In the genomic region with DNA sequence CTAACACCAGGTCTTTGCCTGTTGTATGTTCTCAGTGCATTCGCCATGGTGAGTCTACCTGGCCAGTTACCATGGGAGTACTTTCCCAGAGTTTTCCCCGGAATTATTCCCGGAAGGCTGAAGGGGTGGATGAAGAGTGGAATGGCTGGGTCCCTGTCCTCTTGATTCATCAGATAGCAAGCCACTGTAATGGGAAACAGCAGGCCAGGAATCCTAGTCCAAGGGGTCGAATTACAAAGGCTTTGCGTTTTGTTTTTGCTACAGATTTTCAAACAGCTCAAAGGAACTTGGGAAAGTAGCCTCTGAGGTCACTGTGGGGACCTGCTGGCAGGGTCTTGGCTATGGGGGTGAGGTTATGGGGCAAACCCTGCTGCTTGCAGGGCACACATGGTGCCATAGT, we compare ENCODE assay signal across 28 mouse cellular contexts. TPM values are rescaled to one million over a fixed set of nuclear protein-coding genes. Genes with fewer than 3 reads are reported as not detected.
DNase-seq lines count a peak whose midpoint lies in the region; TF ChIP-seq lines count a peak whose summit lies in the region.
"Had no signal": no experiment of that assay in that cellular context is flagged by ENCODE, and none has a peak within 500 bp of the region (broad histone marks: within the 10 kb centered on the region; RNA-seq: fewer than 3 reads in every experiment).

No protein-coding gene starts in this region.

- peak overlapping the region; percentile 42; the same call in 1 of the 2 replicates for H3K27ac ChIP-seq in heart, embryonic 10.5 days
- no peak overlapping the region for H3K27ac ChIP-seq in heart, adult 2 months
- H3K27ac ChIP-seq in limb, embryonic 10.5 days: 0 out of 2 replicates have a peak overlapping the region, but pooled peaks have one; percentile 32
- H3K27ac ChIP-seq: gastrocnemius, adult 2 months; heart, embryonic 13.5 days; left cerebral cortex, adult 2 months; liver, embryonic 12.5 days; midbrain, embryonic 13.5 days; stomach, embryonic 15.5 days had no signal

- no peaks in the 10 kb centered on the region for H3K79me2 ChIP-seq in heart, adult 2 months (replicated peaks; ENCODE audit: control insufficient read depth, insufficient read depth, low read length)

- TF ChIP-seq CTCF in heart, adult 2 months (IDR thresholded peaks at IDR 0.05): no peak

- no peak overlapping the region for H3K9ac ChIP-seq in heart, adult 2 months (ENCODE audit: low read depth, low read length)
- H3K9ac ChIP-seq: heart, embryonic 13.5 days; liver, embryonic 12.5 days; liver, postnatal 0 days; midbrain, embryonic 13.5 days; stomach, embryonic 15.5 days had no signal

- H3K4me3 ChIP-seq in heart, embryonic 10.5 days: no peak overlapping the region
- H3K4me3 ChIP-seq in heart, adult 2 months: no peak overlapping the region
- no peak overlapping the region for H3K4me3 ChIP-seq in limb, embryonic 10.5 days
- H3K4me3 ChIP-seq: gastrocnemius, adult 2 months; heart, embryonic 13.5 days; left cerebral cortex, adult 2 months; liver, embryonic 12.5 days; megakaryocyte, embryonic 14.5 days; midbrain, embryonic 13.5 days; stomach, embryonic 15.5 days had no signal

- DNase-seq in heart, embryonic 10.5 days (ENCODE audit: low spot score): no peak
- DNase-seq in heart, adult 2 months: no peak
- DNase-seq in 3T3-L1 (ENCODE audit: low read depth, low spot score): peak; percentile 67
- peak; percentile 64 for DNase-seq in embryo, embryonic 11 days
- peak; percentile 40 for DNase-seq in limb, embryonic 10.5 days (ENCODE audit: low spot score)
- no peak for DNase-seq in urinary bladder, postnatal 14 days (ENCODE audit: low spot score)
- no peak for DNase-seq in cerebellum, postnatal 25 days
- DNase-seq: adrenal gland, postnatal 25 days; cerebellum, adult 18-20 months; cerebellum, postnatal 14 days; gastrocnemius, adult 2 months; gastrocnemius, postnatal 36 days; heart, adult 18-20 months; heart, postnatal 10 days; kidney, adult 11 months; kidney, postnatal 25 days; liver, postnatal 0 days; lung, postnatal 4 days; right cerebral cortex, postnatal 25 days; thymus, postnatal 14 days had no signal

- TF ChIP-seq EP300 in heart, adult 2 months (IDR thresholded peaks at IDR 0.05; ENCODE audit: insufficient read depth, low read depth, low read length): no peak

- peaks cover 15% of the 10 kb centered on the region; the same call in 1 of the 2 replicates for H3K4me1 ChIP-seq in heart, embryonic 10.5 days
- H3K4me1 ChIP-seq in heart, adult 2 months (ENCODE audit: control insufficient read depth, insufficient read depth, low read length): peaks cover 2% of the 10 kb centered on the region; the same call in 1 of the 2 replicates
- peaks cover 23% of the 10 kb centered on the region for H3K4me1 ChIP-seq in limb, embryonic 10.5 days
- H3K4me1 ChIP-seq: midbrain, embryonic 13.5 days; stomach, embryonic 15.5 days had no signal

- H3K27me3 ChIP-seq in heart, embryonic 10.5 days (ENCODE audit: insufficient read depth, poor library complexity, severe bottlenecking): peaks cover 46% of the 10 kb centered on the region
- no peaks in the 10 kb centered on the region for H3K27me3 ChIP-seq in heart, adult 2 months (ENCODE audit: control insufficient read depth, insufficient read depth, low read length)
- no peaks in the 10 kb centered on the region for H3K27me3 ChIP-seq in limb, embryonic 10.5 days (ENCODE audit: low read depth, poor library complexity, severe bottlenecking)
- H3K27me3 ChIP-seq: liver, embryonic 12.5 days; midbrain, embryonic 13.5 days; stomach, embryonic 15.5 days had no signal

- intact Hi-C loops in heart, adult 2 months (cut with DNase I): no loop called here

- peaks cover 2% of the 10 kb centered on the region; the same call in 1 of the 2 replicates for H3K36me3 ChIP-seq in heart, embryonic 10.5 days
- no peaks in the 10 kb centered on the region for H3K36me3 ChIP-seq in heart, adult 2 months (ENCODE audit: control insufficient read depth, insufficient read depth, low read length)
- H3K36me3 ChIP-seq in limb, embryonic 10.5 days: peaks cover 4% of the 10 kb centered on the region; the same call in 1 of the 2 replicates
- H3K36me3 ChIP-seq: liver, embryonic 12.5 days; stomach, embryonic 15.5 days had no signal

- WGBS in heart, embryonic 10.5 days: 43% methylated on average over 5 of the region's 5 CpGs
- WGBS in heart, adult 2 months: 90% methylated on average over 5 of the region's 5 CpGs
- WGBS in limb, embryonic 10.5 days: 19% methylated on average over 5 of the region's 5 CpGs

- no peaks in the 10 kb centered on the region for H3K9me3 ChIP-seq in heart, embryonic 10.5 days
- no peaks in the 10 kb centered on the region for H3K9me3 ChIP-seq in limb, embryonic 10.5 days (replicated peaks)
- H3K9me3 ChIP-seq: heart, embryonic 13.5 days; liver, embryonic 12.5 days; megakaryocyte, embryonic 14.5 days; midbrain, embryonic 13.5 days; stomach, embryonic 15.5 days had no signal

- no peak for TF ChIP-seq POLR2A in heart, adult 2 months (IDR thresholded peaks at IDR 0.05; ENCODE audit: insufficient read depth, low read depth, low read length)

RNA-seq across cellular contexts. Expression of gene Aqp1, which starts 24.3 kb away (rescaled TPM):
- polyA plus RNA-seq in heart, embryonic 10.5 days (2016; fragmentation: Nextera tagmentation; extraction: Ambion mirVana): 5.1 and 8.3 TPM in 2 replicates
- total RNA-seq in heart, adult 2 months (2021): 100 to 1,000 TPM; 377 to 449 TPM
- polyA plus RNA-seq in heart, adult 2 months (2012; rRNA removed): 433 and 638 TPM in 2 replicates
- 0.94 and 1.1 TPM in 2 replicates for polyA plus RNA-seq in limb, embryonic 10.5 days (2016; fragmentation: Nextera tagmentation; extraction: Ambion mirVana)
- total RNA-seq: monocyte, adult 5-6 weeks had no signal
- polyA plus RNA-seq: inflammation-experienced regulatory T-cells, adult 6 months had no signal

Comparison
In these comparisons a context has a peak if more than half of its experiments do, and no peak if none do; other contexts are left out.
1. RNA of gene Aqp1, which starts 24.3 kb away (polyA plus RNA-seq): 433 to 638 TPM in heart, adult 2 months; 5.1 to 8.3 TPM in heart, embryonic 10.5 days and 0.94 to 1.1 TPM in limb, embryonic 10.5 days; every median in the first group is over 10 times any median in the second.
2. DNase-seq: peak in 3T3-L1 (single experiment), embryo, embryonic 11 days (single experiment) and limb, embryonic 10.5 days (single experiment); none in heart, embryonic 10.5 days (single experiment), heart, adult 2 months (0 of 2), urinary bladder, postnatal 14 days (single experiment) and cerebellum, postnatal 25 days (0 of 2).